Mouse (Mus musculus): ENCODE data around the gene Clint1.

The Clint1 gene

GRCm38 (mm10) chr11:45851516-45852123, at the start of gene Clint1:
Gene Clint1, plus strand, starts transcription at chr11:45852051.
- DNase-seq (ENCODE audit: low read depth, low spot score): peak; percentile 59

GRCm38 (mm10) chr11:45804068-45804467, 47.8 kb upstream of the Clint1 start:
- DNase-seq (ENCODE audit: low read depth, low spot score): no peak

GRCm38 (mm10) chr11:45805312-45805772, 46.5 kb upstream of the Clint1 start:
- DNase-seq (ENCODE audit: low read depth, low spot score): peak; percentile 82

- DNase-seq (ENCODE audit: low read depth, low spot score): no peak
Observed at GRCm38 (mm10) chr11:45805810-45806209, 46.0 kb upstream of the Clint1 start.

- no peak for DNase-seq (ENCODE audit: low read depth, low spot score)
Observed at GRCm38 (mm10) chr11:45806264-45806663, 45.6 kb upstream of the Clint1 start.

GRCm38 (mm10) chr11:45806809-45807208, 45.0 kb upstream of the Clint1 start:
- no peak for DNase-seq (ENCODE audit: low read depth, low spot score)

- DNase-seq (ENCODE audit: low read depth, low spot score): no peak
Observed at GRCm38 (mm10) chr11:45807820-45808219, 44.0 kb upstream of the Clint1 start.

- DNase-seq (ENCODE audit: low read depth, low spot score): no peak
Observed at GRCm38 (mm10) chr11:45809424-45809823, 42.4 kb upstream of the Clint1 start.

- DNase-seq (ENCODE audit: low read depth, low spot score): no peak
Observed at GRCm38 (mm10) chr11:45810056-45810455, 41.8 kb upstream of the Clint1 start.

GRCm38 (mm10) chr11:45810805-45811204, 41.0 kb upstream of the Clint1 start:
- DNase-seq (ENCODE audit: low read depth, low spot score): no peak

- DNase-seq (ENCODE audit: low read depth, low spot score): no peak
Observed at GRCm38 (mm10) chr11:45815603-45816002, 36.2 kb upstream of the Clint1 start.

GRCm38 (mm10) chr11:45816712-45817111, 35.1 kb upstream of the Clint1 start:
- no peak for DNase-seq (ENCODE audit: low read depth, low spot score)

- DNase-seq (ENCODE audit: low read depth, low spot score): no peak
Observed at GRCm38 (mm10) chr11:45817996-45818395, 33.9 kb upstream of the Clint1 start.

GRCm38 (mm10) chr11:45820930-45821329, 30.9 kb upstream of the Clint1 start:
- peak; percentile 17 for DNase-seq (ENCODE audit: low read depth, low spot score)

- DNase-seq (ENCODE audit: low read depth, low spot score): peak; percentile 75
Observed at GRCm38 (mm10) chr11:45830112-45830511, 21.7 kb upstream of the Clint1 start.

- peak; percentile 12 for DNase-seq (ENCODE audit: low read depth, low spot score)
Observed at GRCm38 (mm10) chr11:45830743-45831310, 21.0 kb upstream of the Clint1 start.

- DNase-seq (ENCODE audit: low read depth, low spot score): no peak
Observed at GRCm38 (mm10) chr11:45831476-45832143, 20.2 kb upstream of the Clint1 start.

- DNase-seq (ENCODE audit: low read depth, low spot score): no peak
Observed at GRCm38 (mm10) chr11:45835625-45836255, 16.1 kb upstream of the Clint1 start.

- DNase-seq (ENCODE audit: low read depth, low spot score): no peak
Observed at GRCm38 (mm10) chr11:45837257-45837817, 14.5 kb upstream of the Clint1 start.

- no peak for DNase-seq (ENCODE audit: low read depth, low spot score)
Observed at GRCm38 (mm10) chr11:45838450-45838849, 13.4 kb upstream of the Clint1 start.

GRCm38 (mm10) chr11:45840332-45840731, 11.5 kb upstream of the Clint1 start:
- no peak for DNase-seq (ENCODE audit: low read depth, low spot score)

- DNase-seq (ENCODE audit: low read depth, low spot score): no peak
Observed at GRCm38 (mm10) chr11:45846008-45846407, 5.8 kb upstream of the Clint1 start.
